ENCODE assay signal across 12 mouse cellular contexts in the genomic region with DNA sequence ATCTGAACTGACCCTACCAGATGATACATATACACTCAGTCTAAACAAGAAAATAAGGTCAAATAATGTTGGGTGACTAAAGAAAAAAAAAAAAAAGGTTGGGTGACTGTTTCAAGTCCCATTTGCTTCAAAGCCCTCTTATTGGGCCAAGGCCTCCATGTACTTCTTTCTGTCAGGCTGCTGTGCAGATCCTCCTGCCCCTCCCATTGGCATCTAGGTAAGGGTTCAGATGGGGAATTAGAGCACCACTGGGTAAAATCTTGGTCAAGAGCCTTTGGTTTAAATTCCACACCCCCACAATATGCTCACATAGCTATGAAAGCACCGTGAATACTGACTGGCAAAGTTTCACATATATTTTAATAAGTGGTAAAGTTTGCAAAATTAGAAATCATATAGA.
"Had no signal": no experiment of that assay in that cellular context is flagged by ENCODE, and none has a peak within 500 bp of the region (broad histone marks: within the 10 kb centered on the region; RNA-seq: fewer than 3 reads in every experiment).

No protein-coding gene starts in this region.

- DNase-seq: left cerebral cortex, postnatal 4 days; liver; liver, embryonic 13.5 days; liver, postnatal 0 days; lung, adult 18-20 months; lung, adult 2 months; lung, embryonic 14.5 days; lung, postnatal 10 days; lung, postnatal 14 days; lung, postnatal 36 days; lung, postnatal 4 days; midbrain, embryonic 14.5 days had no signal
